Mouse (Mus musculus): ENCODE results near the gene Rnasek. TPM values are rescaled to one million over a fixed set of nuclear protein-coding genes. Genes with fewer than 3 reads are reported as not detected.

Gene Rnasek
- polyA plus RNA-seq, 1 experiment: 88.5 TPM

DNA sequence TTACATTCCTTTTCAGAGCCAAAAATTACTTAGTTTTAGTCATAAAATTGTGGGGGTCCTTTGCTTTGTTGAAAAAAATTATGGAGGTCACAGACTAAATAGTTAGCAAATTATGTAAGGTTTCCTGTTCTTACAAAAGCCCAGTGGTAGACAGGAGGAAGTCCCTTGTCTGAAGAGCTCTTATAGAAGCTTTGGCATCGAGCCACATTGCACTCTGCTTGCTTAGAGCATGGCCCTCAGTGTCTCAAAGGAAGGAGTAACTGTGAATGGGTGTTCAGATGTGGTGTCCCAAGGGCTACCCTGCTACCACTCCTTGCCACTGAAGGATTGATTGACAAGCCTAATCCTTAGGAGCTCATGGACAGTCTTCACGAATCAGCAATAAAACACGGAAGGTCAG lies 40.8 kb upstream of the Rnasek start:
- Histone ChIP-seq H3K36me3 (ENCODE audit: control insufficient read depth, insufficient read depth, low read length, poor library complexity, severe bottlenecking) (no peaks in the 10 kb centered on the region), H3K27me3 (ENCODE audit: control insufficient read depth, insufficient read depth, low read length, poor library complexity, severe bottlenecking) (no peaks in the 10 kb centered on the region), H3K9ac (ENCODE audit: low read depth, poor library complexity, severe bottlenecking) (no peak overlapping the region), H3K4me3 (ENCODE audit: low read depth, low read length) (no peak overlapping the region), H3K4me1 (ENCODE audit: control insufficient read depth, insufficient read depth, low read length) (no peaks in the 10 kb centered on the region), H3K9me3 (replicated peaks; ENCODE audit: control insufficient read depth, insufficient read depth, low read length, poor library complexity, severe bottlenecking) (no peaks in the 10 kb centered on the region), H3K27ac (ENCODE audit: insufficient read depth, low read length) (no peak overlapping the region)
- TF ChIP-seq CTCF (IDR thresholded peaks at IDR 0.05; ENCODE audit: low read depth, low read length) (no peak), POLR2A (IDR thresholded peaks at IDR 0.05; ENCODE audit: insufficient read depth, low read length) (no peak), EP300 (IDR thresholded peaks at IDR 0.05; ENCODE audit: insufficient read depth, low read depth, low read length) (no peak)

DNA sequence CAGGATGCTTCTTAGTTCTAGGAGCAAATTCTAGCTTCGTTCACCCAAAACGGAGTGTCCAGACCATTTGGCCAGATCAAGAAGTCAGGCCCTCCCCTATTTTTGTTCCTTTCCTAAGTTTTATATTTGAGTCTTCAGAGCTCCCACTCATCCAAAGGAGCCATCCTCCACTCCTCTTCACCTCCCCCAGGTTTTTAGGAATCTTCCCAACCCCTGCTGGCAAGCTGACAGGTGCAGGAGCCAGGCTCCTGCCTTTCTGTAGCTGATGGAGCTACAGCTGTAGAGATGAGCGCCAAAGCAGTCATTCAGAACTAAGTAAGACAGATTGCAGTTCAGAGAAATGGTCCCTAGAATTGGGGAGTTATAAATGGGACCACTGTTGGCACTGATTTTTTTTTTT lies 39.3 kb upstream of the Rnasek start:
- H3K27ac ChIP-seq (ENCODE audit: insufficient read depth, low read length): no peak overlapping the region
- H3K4me1 ChIP-seq (ENCODE audit: control insufficient read depth, insufficient read depth, low read length): no peaks in the 10 kb centered on the region
- no peaks in the 10 kb centered on the region for H3K27me3 ChIP-seq (ENCODE audit: control insufficient read depth, insufficient read depth, low read length, poor library complexity, severe bottlenecking)
- no peak overlapping the region for H3K9ac ChIP-seq (ENCODE audit: low read depth, poor library complexity, severe bottlenecking)
- H3K4me3 ChIP-seq (ENCODE audit: low read depth, low read length): no peak overlapping the region
- H3K9me3 ChIP-seq (replicated peaks; ENCODE audit: control insufficient read depth, insufficient read depth, low read length, poor library complexity, severe bottlenecking): no peaks in the 10 kb centered on the region
- no peaks in the 10 kb centered on the region for H3K36me3 ChIP-seq (ENCODE audit: control insufficient read depth, insufficient read depth, low read length, poor library complexity, severe bottlenecking)
- TF ChIP-seq POLR2A (IDR thresholded peaks at IDR 0.05; ENCODE audit: insufficient read depth, low read length) (no peak), EP300 (IDR thresholded peaks at IDR 0.05; ENCODE audit: insufficient read depth, low read depth, low read length) (no peak), CTCF (IDR thresholded peaks at IDR 0.05; ENCODE audit: low read depth, low read length) (no peak)

DNA sequence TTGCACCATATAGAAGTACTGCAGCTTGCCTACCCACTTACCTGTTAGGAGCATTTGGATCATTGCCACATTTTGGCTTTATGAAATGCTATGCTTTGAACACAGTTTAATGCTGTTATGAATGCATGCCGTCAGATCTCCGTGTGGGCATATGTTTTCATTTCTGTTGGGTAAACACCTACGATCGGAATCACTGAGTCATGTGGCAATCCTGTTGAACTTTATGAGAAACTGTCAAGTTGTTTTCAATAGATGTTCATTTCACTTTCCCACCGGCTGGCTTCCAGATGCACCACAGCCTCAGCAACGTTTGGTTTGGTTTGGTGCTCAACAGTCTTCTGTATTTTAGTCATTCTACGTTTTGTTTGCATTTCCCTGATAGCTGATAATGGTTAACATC lies 32.0 kb upstream of the Rnasek start:
- TF ChIP-seq CTCF (IDR thresholded peaks at IDR 0.05; ENCODE audit: low read depth, low read length): no peak
- TF ChIP-seq POLR2A (IDR thresholded peaks at IDR 0.05; ENCODE audit: insufficient read depth, low read length): no peak
- no peak for TF ChIP-seq EP300 (IDR thresholded peaks at IDR 0.05; ENCODE audit: insufficient read depth, low read depth, low read length)
- Histone ChIP-seq H3K4me1 (ENCODE audit: control insufficient read depth, insufficient read depth, low read length) (no peaks in the 10 kb centered on the region), H3K9ac (ENCODE audit: low read depth, poor library complexity, severe bottlenecking) (no peak overlapping the region)

DNA sequence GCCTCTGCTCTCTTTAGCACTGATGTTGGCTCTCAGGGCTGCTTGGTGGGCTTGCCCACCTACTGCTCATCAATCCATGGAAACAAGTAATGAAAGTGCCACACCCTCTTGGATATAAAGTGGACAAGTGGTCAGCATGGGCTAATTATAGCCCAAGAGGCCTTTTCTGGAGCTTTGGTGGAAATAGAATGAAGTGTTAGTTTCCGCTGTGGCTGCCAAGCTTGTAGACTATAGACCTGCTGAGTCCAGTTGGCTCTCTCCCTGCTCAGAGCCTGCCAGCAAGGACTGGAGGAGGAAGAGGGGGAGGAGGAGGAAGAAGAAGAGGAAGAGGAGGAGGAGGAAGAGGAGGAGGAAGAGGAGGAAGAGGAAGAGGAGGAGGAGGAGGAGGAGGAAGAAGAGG lies 26.8 kb upstream of the Rnasek start:
- H3K36me3 ChIP-seq (ENCODE audit: control insufficient read depth, insufficient read depth, low read length, poor library complexity, severe bottlenecking): no peaks in the 10 kb centered on the region

More for the DNA sequence above, 32.0 kb upstream of the Rnasek start:
- Histone ChIP-seq H3K27ac (ENCODE audit: insufficient read depth, low read length) (no peak overlapping the region), H3K36me3 (ENCODE audit: control insufficient read depth, insufficient read depth, low read length, poor library complexity, severe bottlenecking) (no peaks in the 10 kb centered on the region), H3K9me3 (replicated peaks; ENCODE audit: control insufficient read depth, insufficient read depth, low read length, poor library complexity, severe bottlenecking) (no peaks in the 10 kb centered on the region), H3K4me3 (ENCODE audit: low read depth, low read length) (no peak overlapping the region), H3K27me3 (ENCODE audit: control insufficient read depth, insufficient read depth, low read length, poor library complexity, severe bottlenecking) (no peaks in the 10 kb centered on the region)

DNA sequence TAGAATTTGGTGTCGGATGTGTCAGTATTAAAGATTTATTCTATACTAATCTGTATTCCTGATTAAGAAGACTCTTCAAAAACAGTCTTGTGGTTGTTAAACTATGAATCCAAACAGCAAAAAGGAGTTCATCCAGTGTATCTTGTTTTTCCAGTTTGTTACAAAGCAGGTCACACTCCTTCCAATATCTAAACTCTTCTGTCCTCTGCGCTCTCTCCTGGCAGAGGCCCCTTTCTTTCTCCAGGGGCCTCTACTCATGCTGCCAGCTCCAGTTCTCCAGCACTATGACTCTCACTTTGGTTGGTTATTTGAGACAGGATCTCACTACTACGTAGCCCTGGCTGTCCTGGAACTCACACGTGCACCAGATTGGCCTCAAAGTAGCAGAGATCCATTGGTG lies 26.2 kb upstream of the Rnasek start:
- no peak overlapping the region for H3K9ac ChIP-seq (ENCODE audit: low read depth, poor library complexity, severe bottlenecking)
- no peaks in the 10 kb centered on the region; the same call in 1 of the 2 replicates for H3K27me3 ChIP-seq (ENCODE audit: control insufficient read depth, insufficient read depth, low read length, poor library complexity, severe bottlenecking)
- no peaks in the 10 kb centered on the region for H3K9me3 ChIP-seq (replicated peaks; ENCODE audit: control insufficient read depth, insufficient read depth, low read length, poor library complexity, severe bottlenecking)
- no peaks in the 10 kb centered on the region for H3K36me3 ChIP-seq (ENCODE audit: control insufficient read depth, insufficient read depth, low read length, poor library complexity, severe bottlenecking)
- TF ChIP-seq EP300 (IDR thresholded peaks at IDR 0.05; ENCODE audit: insufficient read depth, low read depth, low read length) (no peak), CTCF (IDR thresholded peaks at IDR 0.05; ENCODE audit: low read depth, low read length) (no peak), POLR2A (IDR thresholded peaks at IDR 0.05; ENCODE audit: insufficient read depth, low read length) (no peak)
- no peak overlapping the region for H3K27ac ChIP-seq (ENCODE audit: insufficient read depth, low read length)
- H3K4me3 ChIP-seq (ENCODE audit: low read depth, low read length): no peak overlapping the region
- no peaks in the 10 kb centered on the region for H3K4me1 ChIP-seq (ENCODE audit: control insufficient read depth, insufficient read depth, low read length)

More for the DNA sequence above, 26.8 kb upstream of the Rnasek start:
- Histone ChIP-seq H3K9me3 (replicated peaks; ENCODE audit: control insufficient read depth, insufficient read depth, low read length, poor library complexity, severe bottlenecking) (no peaks in the 10 kb centered on the region), H3K27ac (ENCODE audit: insufficient read depth, low read length) (no peak overlapping the region), H3K4me1 (ENCODE audit: control insufficient read depth, insufficient read depth, low read length) (no peaks in the 10 kb centered on the region), H3K27me3 (ENCODE audit: control insufficient read depth, insufficient read depth, low read length, poor library complexity, severe bottlenecking) (no peaks in the 10 kb centered on the region; the same call in 1 of the 2 replicates), H3K4me3 (ENCODE audit: low read depth, low read length) (no peak overlapping the region), H3K9ac (ENCODE audit: low read depth, poor library complexity, severe bottlenecking) (no peak overlapping the region)
- TF ChIP-seq CTCF (IDR thresholded peaks at IDR 0.05; ENCODE audit: low read depth, low read length): no peak
- no peak for TF ChIP-seq POLR2A (IDR thresholded peaks at IDR 0.05; ENCODE audit: insufficient read depth, low read length)
- TF ChIP-seq EP300 (IDR thresholded peaks at IDR 0.05; ENCODE audit: insufficient read depth, low read depth, low read length): no peak

DNA sequence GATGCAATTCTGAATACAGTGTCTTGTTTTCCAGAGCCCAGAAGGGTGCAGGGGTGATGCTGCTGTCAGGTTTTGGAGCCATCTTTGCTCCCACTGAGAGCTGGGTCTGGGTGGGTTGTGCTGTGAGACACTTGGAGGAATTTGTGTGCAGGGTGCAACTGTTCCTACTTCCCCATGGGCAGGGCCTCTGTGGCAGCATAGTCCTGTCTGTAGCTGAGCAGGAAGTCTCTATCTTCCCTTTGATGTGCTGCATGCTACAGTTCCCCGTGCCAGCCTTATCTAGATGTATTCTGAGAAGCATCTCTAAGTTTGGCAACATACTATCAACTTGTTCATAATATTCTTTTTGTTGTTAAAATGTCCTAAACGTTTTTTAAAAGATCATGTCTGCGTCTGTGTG lies 25.6 kb upstream of the Rnasek start:
- TF ChIP-seq POLR2A (IDR thresholded peaks at IDR 0.05; ENCODE audit: insufficient read depth, low read length): no peak
- TF ChIP-seq CTCF (IDR thresholded peaks at IDR 0.05; ENCODE audit: low read depth, low read length): no peak
- TF ChIP-seq EP300 (IDR thresholded peaks at IDR 0.05; ENCODE audit: insufficient read depth, low read depth, low read length): no peak
- Histone ChIP-seq H3K9ac (ENCODE audit: low read depth, poor library complexity, severe bottlenecking) (no peak overlapping the region), H3K27ac (ENCODE audit: insufficient read depth, low read length) (no peak overlapping the region)

More for the DNA sequence above, 25.6 kb upstream of the Rnasek start:
- Histone ChIP-seq H3K27me3 (ENCODE audit: control insufficient read depth, insufficient read depth, low read length, poor library complexity, severe bottlenecking) (no peaks in the 10 kb centered on the region; the same call in 1 of the 2 replicates), H3K36me3 (ENCODE audit: control insufficient read depth, insufficient read depth, low read length, poor library complexity, severe bottlenecking) (no peaks in the 10 kb centered on the region), H3K9me3 (replicated peaks; ENCODE audit: control insufficient read depth, insufficient read depth, low read length, poor library complexity, severe bottlenecking) (no peaks in the 10 kb centered on the region), H3K4me3 (ENCODE audit: low read depth, low read length) (no peak overlapping the region), H3K4me1 (ENCODE audit: control insufficient read depth, insufficient read depth, low read length) (no peaks in the 10 kb centered on the region)
